Mouse (Mus musculus) limb, embryonic 11.5 days (tissue): ENCODE results near the gene Kcnh1. TPM values are rescaled to one million over a fixed set of nuclear protein-coding genes. Genes with fewer than 3 reads are reported as not detected.

Source experiments
- ATAC-seq: fragments of 200-750 bp; cut with Nextera tagmentation; 2 replicates; pipeline ENCODE4 v1.8.0; 2017; ENCODE audit warnings: low read depth; ENCODE audit not compliant: insufficient number of reproducible peaks, low FRiP score, low TSS enrichment
- DNase-seq: peaks from one replicate; pipeline ENCODE4 v3.0.0-alpha.2; 2015; ENCODE audit warnings: low spot score
- H3K27ac ChIP-seq: fragments of 300-500 bp; sonication (generic); replicated peaks from 2 replicates; pipeline ENCODE4 v1.5.1; 2014; ENCODE audit warnings: low read depth, mild to moderate bottlenecking, low read length
- H3K27me3 ChIP-seq: fragments of 300-500 bp; sonication (generic); 2 replicates; pipeline ENCODE4 v1.6.1; 2014; ENCODE audit warnings: mild to moderate bottlenecking, low read length, mixed read lengths; ENCODE audit not compliant: control insufficient read depth, insufficient read depth
- H3K36me3 ChIP-seq: fragments of 300-500 bp; sonication (generic); 2 replicates; pipeline ENCODE4 v1.6.1; 2014; ENCODE audit warnings: mild to moderate bottlenecking, low read length, moderate library complexity, mixed read lengths; ENCODE audit not compliant: control insufficient read depth, insufficient read depth
- H3K4me1 ChIP-seq: fragments of 300-500 bp; sonication (generic); 2 replicates; pipeline ENCODE4 v1.6.1; 2014; ENCODE audit warnings: low read length, mixed read lengths; ENCODE audit not compliant: control insufficient read depth, insufficient read depth
- H3K4me2 ChIP-seq: fragments of 300-500 bp; sonication (generic); 2 replicates; pipeline ENCODE4 v1.6.1; 2014; ENCODE audit warnings: low read depth, mild to moderate bottlenecking, moderate library complexity; ENCODE audit not compliant: severe bottlenecking
- H3K4me3 ChIP-seq: fragments of 300-500 bp; sonication (generic); 2 replicates; pipeline ENCODE4 v1.5.1; 2014; ENCODE audit warnings: low read depth, low read length
- H3K9ac ChIP-seq: fragments of 300-500 bp; sonication (generic); 2 replicates; pipeline ENCODE4 v1.6.1; 2014; ENCODE audit warnings: mild to moderate bottlenecking, low read length
- H3K9me3 ChIP-seq: fragments of 300-500 bp; sonication (generic); 2 replicates; pipeline ENCODE4 v1.6.1; 2016; ENCODE audit warnings: low read length; ENCODE audit not compliant: control insufficient read depth
- WGBS: fragments of 180-500 bp; shearing (Covaris S2); extraction: QIAGEN DNeasy Blood & Tissue Kit; methylation state at CpG from one replicate; pipeline ENCODE4 v1.1.7; 2014; 5-methylcytosine and 5-hydroxymethylcytosine counted together
- polyA plus RNA-seq: library from polyadenylated mRNA; unstranded; fragments of >200 nt; fragmentation: Nextera tagmentation; extraction: Ambion mirVana; gene quantifications from 2 replicates; pipeline ENCODE4 v1.2.1, GENCODE M21; 2014

The Kcnh1 gene
- polyA plus RNA-seq, 1 experiment from 2014 or later: 0.03 TPM

DNA sequence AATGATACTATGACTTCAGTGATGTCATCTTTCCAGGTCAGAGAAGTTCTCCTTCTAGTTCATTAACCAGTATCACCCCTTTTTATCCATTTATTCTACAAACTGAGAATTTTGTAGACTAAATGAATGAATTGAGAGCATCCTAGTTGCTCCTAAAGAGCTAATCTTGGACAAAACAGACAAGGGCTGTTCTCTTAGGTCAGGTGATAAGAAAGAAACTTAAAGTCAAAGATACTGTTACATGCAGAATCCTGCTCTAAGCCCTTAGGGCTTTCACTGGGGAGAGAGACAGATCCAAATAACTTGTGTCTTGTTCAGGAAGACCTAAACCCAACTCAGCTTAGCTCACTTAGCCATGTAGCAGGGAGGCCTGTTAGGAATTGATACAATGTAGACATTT lies 312.3 kb downstream of the Kcnh1 start:
- Histone ChIP-seq H3K27ac (no peak overlapping the region), H3K36me3 (no peaks in the 10 kb centered on the region), H3K9ac (no peak overlapping the region), H3K4me1 (no peaks in the 10 kb centered on the region), H3K4me2 (no peak overlapping the region), H3K9me3 (no peaks in the 10 kb centered on the region), H3K4me3 (no peak overlapping the region), H3K27me3 (no peaks in the 10 kb centered on the region)
- DNase-seq (no peak), ATAC-seq (no peak)

DNA sequence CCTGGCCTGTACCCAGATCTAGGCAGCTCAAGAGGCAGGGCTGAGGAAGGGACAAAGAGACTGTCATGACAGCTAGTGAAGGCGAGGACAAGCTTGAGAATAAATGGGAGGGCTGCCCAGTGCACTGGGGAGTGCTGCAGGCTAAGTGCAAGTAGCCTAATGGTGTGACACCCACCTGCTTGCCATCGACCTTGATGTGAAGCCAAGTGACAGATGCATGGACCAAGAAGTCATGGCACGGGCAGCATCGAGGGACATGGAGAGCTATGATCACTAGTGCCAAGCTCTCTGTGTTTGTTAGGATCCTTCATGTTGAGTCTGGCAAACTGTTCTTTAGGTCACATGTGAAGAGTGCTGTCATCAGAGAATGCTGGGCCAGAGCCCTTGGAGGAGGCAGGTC lies 313.1 kb downstream of the Kcnh1 start:
- WGBS: 86% methylated on average over 4 of the region's 4 CpGs
- Histone ChIP-seq H3K9me3 (no peaks in the 10 kb centered on the region), H3K9ac (no peak overlapping the region), H3K4me2 (no peak overlapping the region), H3K27ac (no peak overlapping the region), H3K4me3 (no peak overlapping the region), H3K27me3 (no peaks in the 10 kb centered on the region), H3K4me1 (no peaks in the 10 kb centered on the region), H3K36me3 (no peaks in the 10 kb centered on the region)
- DNase-seq (no peak), ATAC-seq (no peak)

DNA sequence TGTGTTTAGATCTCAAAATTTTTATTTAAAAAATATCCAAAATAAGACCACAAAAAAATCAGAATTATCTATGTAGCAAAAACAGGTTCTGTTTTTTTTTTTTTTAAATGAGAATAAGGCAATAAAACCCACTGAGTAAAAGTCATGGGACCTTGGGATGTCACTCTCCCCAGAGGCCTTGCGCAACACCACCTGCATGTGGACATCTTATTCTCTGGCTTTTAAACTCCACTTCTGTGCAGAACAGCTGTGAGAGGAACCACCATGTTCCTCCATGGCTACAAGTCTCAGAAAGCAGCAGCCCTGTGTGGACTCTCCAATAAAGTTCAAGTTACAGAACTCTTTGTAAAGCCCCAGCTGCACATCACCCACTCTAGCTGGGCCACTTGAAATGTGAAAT lies 322.2 kb downstream of the Kcnh1 start:
- no peaks in the 10 kb centered on the region for H3K27me3 ChIP-seq
- WGBS: 91% methylated on average over 1 of the region's 1 CpGs
- ATAC-seq: no peak
- H3K36me3 ChIP-seq: no peaks in the 10 kb centered on the region
- H3K4me1 ChIP-seq: no peaks in the 10 kb centered on the region
- H3K27ac ChIP-seq: no peak overlapping the region
- no peak overlapping the region for H3K4me2 ChIP-seq
- no peak for DNase-seq
- H3K4me3 ChIP-seq: no peak overlapping the region
- H3K9ac ChIP-seq: no peak overlapping the region
- H3K9me3 ChIP-seq: no peaks in the 10 kb centered on the region

DNA sequence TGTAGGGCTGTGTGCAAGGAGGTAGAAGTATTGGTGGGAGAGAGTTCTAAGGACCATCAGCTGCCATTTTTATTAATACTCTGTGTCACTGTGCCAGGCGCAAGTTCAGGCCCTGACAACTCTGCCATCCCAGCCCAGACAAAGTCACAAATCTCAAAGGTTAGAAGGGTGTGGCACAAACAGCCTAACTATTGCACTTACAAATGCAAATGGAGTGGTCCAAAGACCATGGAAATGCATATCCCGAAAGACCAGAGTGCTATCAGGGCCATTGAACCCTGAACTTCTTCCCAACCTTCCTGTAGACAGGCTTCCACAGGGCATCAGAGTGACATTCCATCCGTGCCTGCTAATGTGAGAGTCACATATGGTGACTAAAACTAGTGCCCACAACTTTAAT lies 324.8 kb downstream of the Kcnh1 start:
- H3K9me3 ChIP-seq: no peaks in the 10 kb centered on the region
- no peaks in the 10 kb centered on the region for H3K36me3 ChIP-seq
- ATAC-seq (no peak), DNase-seq (no peak)
- H3K4me1 ChIP-seq: no peaks in the 10 kb centered on the region
- no peak overlapping the region for H3K27ac ChIP-seq
- WGBS: 84% methylated on average over 3 of the region's 3 CpGs
- H3K4me2 ChIP-seq: no peak overlapping the region
- no peaks in the 10 kb centered on the region for H3K27me3 ChIP-seq
- H3K4me3 ChIP-seq: no peak overlapping the region
- no peak overlapping the region for H3K9ac ChIP-seq

DNA sequence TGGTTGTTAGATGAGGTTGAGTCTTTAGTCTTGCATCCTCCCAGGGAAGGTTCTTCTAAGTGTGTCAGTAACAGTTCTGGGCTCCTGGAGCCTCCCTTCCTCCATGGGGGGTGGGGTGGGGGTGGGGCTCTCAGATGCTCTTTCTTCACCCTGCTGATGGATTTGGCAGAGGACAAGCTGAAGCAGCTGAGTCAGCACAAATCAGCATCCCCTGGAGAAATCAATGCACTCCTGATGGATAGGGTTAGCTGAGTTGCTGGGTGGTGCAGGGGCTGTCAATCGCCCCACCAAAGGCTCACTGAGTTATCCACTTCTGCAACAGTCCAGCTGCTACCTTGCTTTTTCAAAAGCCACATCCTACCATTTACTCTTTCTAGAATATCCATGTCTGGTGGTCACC lies 329.1 kb downstream of the Kcnh1 start:
- H3K27ac ChIP-seq: no peak overlapping the region
- no peak overlapping the region for H3K4me2 ChIP-seq
- peaks cover 10% of the 10 kb centered on the region; the same call in 1 of the 2 replicates for H3K4me1 ChIP-seq
- ATAC-seq (no peak), DNase-seq (no peak)
- H3K9me3 ChIP-seq: no peaks in the 10 kb centered on the region
- no peaks in the 10 kb centered on the region for H3K36me3 ChIP-seq
- H3K4me3 ChIP-seq: no peak overlapping the region
- H3K9ac ChIP-seq: no peak overlapping the region
- 77% methylated on average over 1 of the region's 1 CpGs for WGBS
- no peaks in the 10 kb centered on the region for H3K27me3 ChIP-seq

DNA sequence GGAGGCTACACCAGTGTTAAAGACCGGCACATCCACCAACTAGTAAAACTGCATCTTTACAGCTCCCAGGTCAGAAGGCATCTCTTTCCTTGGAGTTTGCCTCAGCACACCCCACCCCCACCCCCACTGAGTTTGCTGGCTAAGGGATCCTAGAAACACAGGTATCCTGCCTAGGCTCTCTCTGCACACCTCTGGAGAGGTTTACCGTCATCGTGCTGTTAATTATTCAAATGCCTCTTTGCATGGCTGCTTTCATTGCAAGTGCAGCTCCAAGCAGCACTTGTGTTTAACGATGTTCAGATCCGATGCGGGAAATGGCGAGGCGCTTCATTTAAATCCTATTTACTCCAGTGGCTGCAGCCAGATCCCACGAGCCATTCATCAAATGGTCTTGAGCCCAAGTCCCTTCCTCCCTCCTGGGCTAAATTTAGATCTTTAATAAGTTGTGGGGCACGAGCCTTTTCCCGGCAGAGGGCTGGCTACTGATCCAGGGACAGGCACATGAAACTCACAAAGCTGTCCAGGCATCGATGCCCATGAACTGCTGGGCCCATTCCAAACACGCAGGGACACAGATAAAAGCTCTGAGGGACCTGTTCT lies 330.4 kb downstream of the Kcnh1 start:
- Histone ChIP-seq H3K9me3 (no peaks in the 10 kb centered on the region), H3K27ac (no peak overlapping the region), H3K9ac (no peak overlapping the region), H3K4me1 (peaks cover 14% of the 10 kb centered on the region), H3K27me3 (no peaks in the 10 kb centered on the region), H3K36me3 (no peaks in the 10 kb centered on the region), H3K4me3 (no peak overlapping the region), H3K4me2 (no peak overlapping the region)
- ATAC-seq (no peak), DNase-seq (peak; percentile 33)
- 23% methylated on average over 13 of the region's 13 CpGs for WGBS

DNA sequence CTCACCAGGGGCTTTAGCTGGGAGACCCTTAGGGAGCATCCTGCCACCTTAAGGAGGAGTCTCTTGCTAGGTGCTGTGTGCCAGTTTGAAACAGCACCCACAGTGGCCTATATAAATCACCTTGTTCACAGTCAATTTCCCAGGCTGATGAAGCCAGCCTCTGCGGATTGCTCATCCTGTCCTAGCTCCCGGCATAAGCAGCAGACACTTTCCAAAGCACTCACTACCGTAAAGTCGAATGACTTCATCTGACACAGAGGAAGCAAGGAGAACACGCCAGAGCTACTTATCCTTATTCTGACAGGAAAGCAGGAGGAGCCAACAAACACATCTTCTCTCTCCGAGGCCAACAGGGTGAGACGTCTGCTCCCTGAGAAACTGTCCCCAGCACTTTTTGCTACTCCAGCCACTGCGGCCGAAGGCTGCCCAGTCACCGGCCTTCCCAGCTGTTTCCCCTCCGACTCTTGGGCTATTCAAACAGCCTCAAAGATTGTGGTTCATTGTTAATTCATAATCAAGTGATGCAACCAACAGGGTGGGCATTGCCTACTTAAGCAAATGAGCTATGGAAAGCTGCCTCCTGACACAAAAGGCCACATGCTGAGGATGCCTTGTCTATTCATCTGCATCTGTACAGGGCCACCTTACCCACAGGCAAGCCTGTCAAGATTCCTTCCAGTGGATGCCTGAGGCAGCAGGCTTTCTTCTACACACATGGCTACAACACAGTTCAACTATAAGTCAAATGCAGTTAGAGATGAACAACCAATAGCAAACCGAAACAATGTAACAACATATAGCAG lies 332.0 kb downstream of the Kcnh1 start:
- no peak overlapping the region for H3K27ac ChIP-seq
- no peak for ATAC-seq
- no peak overlapping the region for H3K9ac ChIP-seq
- H3K4me3 ChIP-seq: no peak overlapping the region
- H3K9me3 ChIP-seq: no peaks in the 10 kb centered on the region
- 65% methylated on average over 12 of the region's 12 CpGs for WGBS
- DNase-seq: no peak
- H3K36me3 ChIP-seq: no peaks in the 10 kb centered on the region
- no peaks in the 10 kb centered on the region for H3K27me3 ChIP-seq
- H3K4me2 ChIP-seq: no peak overlapping the region
- H3K4me1 ChIP-seq: peaks cover 14% of the 10 kb centered on the region

DNA sequence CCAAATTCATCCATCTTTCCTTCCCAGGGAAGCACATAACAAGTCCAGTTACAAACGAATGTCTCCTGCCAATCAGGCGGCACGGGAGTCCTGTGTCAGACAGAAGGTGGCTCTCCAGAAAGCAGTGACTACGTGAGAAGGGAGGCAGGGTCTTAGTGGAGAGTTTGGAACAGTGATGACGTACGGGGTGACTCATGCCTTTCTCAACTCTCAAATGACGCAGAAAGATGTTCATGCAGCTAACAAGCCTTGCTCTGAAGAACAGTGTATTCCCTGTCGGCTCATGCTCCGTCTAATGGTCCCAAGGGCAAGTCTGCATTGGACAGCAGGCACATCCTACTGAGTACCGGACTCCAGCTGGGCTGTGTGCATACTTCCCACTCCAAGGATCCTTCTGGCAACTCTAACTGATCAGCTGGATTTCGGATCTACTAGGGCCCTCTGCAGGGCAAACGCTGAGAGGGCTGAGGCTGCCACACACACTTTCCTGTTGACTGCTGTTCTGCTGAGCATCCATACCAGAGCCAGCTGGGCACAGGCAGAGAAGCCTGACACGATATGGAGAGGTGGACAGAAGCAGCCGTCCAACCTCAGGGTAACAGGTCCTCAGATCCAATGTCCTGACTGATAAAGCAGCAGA lies 335.3 kb downstream of the Kcnh1 start:
- no peak overlapping the region for H3K9ac ChIP-seq
- H3K36me3 ChIP-seq: no peaks in the 10 kb centered on the region
- no peak for ATAC-seq
- H3K4me2 ChIP-seq: no peak overlapping the region
- H3K27ac ChIP-seq: no peak overlapping the region
- WGBS: 75% methylated on average over 14 of the region's 14 CpGs
- H3K4me1 ChIP-seq: peaks cover 12% of the 10 kb centered on the region
- no peak for DNase-seq
- H3K27me3 ChIP-seq: no peaks in the 10 kb centered on the region
- no peak overlapping the region for H3K4me3 ChIP-seq
- H3K9me3 ChIP-seq: no peaks in the 10 kb centered on the region
